In the genomic region with DNA sequence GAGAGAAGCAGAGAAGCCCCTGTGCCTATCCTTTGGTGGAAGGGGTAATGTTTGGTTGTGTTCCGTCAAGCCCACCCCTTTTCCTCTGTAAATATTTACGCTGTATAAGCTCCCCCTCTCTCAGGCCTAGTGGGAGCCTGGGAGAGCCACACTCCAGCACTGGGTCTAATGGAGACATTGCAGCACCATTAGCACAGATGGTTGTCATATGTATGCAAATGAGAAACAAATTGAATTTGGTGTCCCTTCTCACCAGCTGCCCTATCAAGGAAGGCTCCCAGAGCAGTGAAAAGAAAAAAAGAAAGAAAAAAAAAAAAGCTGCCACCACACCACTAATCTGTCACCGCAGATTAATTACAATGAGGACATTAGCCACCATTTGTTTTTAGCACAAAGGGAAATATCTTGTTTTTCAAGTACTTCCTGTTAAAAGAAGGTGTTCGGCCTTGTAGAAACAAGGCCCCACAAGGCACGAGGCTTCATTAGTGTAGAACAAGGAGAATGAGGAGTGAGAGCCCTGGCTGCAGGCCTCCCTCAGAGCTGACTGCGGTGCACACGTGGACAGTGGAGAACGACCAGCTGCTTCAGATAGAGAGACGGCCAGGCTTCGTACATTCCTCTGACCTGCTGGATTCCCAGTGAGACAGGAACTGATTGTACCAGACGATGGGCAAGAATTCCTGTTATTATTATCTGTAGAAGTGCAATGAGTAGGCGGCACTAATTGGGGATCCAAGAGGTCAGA, we compare ENCODE assay signal across 11 mouse cellular contexts.
A peak's percentile ranks its signal among the peaks of the same experiment; 100 is the strongest.
DNase-seq lines count a peak whose midpoint lies in the region; ATAC-seq lines count a peak whose summit lies in the region.
"Had no signal": no experiment of that assay in that cellular context is flagged by ENCODE, and none has a peak within 500 bp of the region (broad histone marks: within the 10 kb centered on the region; RNA-seq: fewer than 3 reads in every experiment).

No protein-coding gene starts in this region.

- H3K4me1 ChIP-seq in midbrain, embryonic 11.5 days (ENCODE audit: control insufficient read depth, insufficient read depth, low read length), result no peaks in the 10 kb centered on the region; the same call in 1 of the 2 replicates
- no peaks in the 10 kb centered on the region for H3K4me1 ChIP-seq in midbrain, embryonic 16.5 days (ENCODE audit: control insufficient read depth, insufficient read depth, low read length)
- peaks cover 10% of the 10 kb centered on the region for H3K4me1 ChIP-seq in forebrain, embryonic 12.5 days
- H3K4me1 ChIP-seq in hindbrain, embryonic 12.5 days, result peaks cover 6% of the 10 kb centered on the region; the same call in 1 of the 2 replicates
- H3K4me1 ChIP-seq: liver, embryonic 15.5 days; megakaryocyte, embryonic 14.5 days had no signal

- peak; percentile 75; the same call in 1 of the 2 replicates for ATAC-seq in midbrain, embryonic 11.5 days (ENCODE audit: low FRiP score)
- ATAC-seq in midbrain, embryonic 16.5 days, result no peak
- ATAC-seq in forebrain, embryonic 12.5 days (ENCODE audit: low FRiP score), result peak; percentile 71
- peak; percentile 93 for ATAC-seq in hindbrain, embryonic 12.5 days (ENCODE audit: low FRiP score)

- H3K9ac ChIP-seq in midbrain, embryonic 11.5 days (ENCODE audit: low read length), result no peak overlapping the region
- H3K9ac ChIP-seq in midbrain, embryonic 16.5 days (ENCODE audit: low read depth, low read length), result no peak overlapping the region
- no peak overlapping the region for H3K9ac ChIP-seq in forebrain, embryonic 12.5 days
- H3K9ac ChIP-seq in hindbrain, embryonic 12.5 days, result no peak overlapping the region
- H3K9ac ChIP-seq: liver, embryonic 15.5 days had no signal

- no peaks in the 10 kb centered on the region for H3K27me3 ChIP-seq in midbrain, embryonic 11.5 days (ENCODE audit: control insufficient read depth, insufficient read depth, low read length)
- no peaks in the 10 kb centered on the region for H3K27me3 ChIP-seq in midbrain, embryonic 16.5 days (ENCODE audit: control insufficient read depth, insufficient read depth, low read depth, low read length)
- 0 out of 2 replicates have a peak, but pooled peaks cover 4% of the 10 kb centered on the region for H3K27me3 ChIP-seq in forebrain, embryonic 12.5 days
- peaks cover 16% of the 10 kb centered on the region; the same call in 1 of the 2 replicates for H3K27me3 ChIP-seq in hindbrain, embryonic 12.5 days
- H3K27me3 ChIP-seq: liver, embryonic 15.5 days; megakaryocyte, embryonic 14.5 days had no signal

- no peak for DNase-seq in midbrain, embryonic 11.5 days (ENCODE audit: low spot score, missing footprints)
- DNase-seq in retina, embryonic 14.5 days (ENCODE audit: low spot score), result peak; percentile 34
- DNase-seq in gastrocnemius, adult 18-20 months (ENCODE audit: low spot score), result no peak
- DNase-seq in kidney, postnatal 14 days, result no peak
- DNase-seq: heart, postnatal 36 days; kidney, postnatal 10 days had no signal

- no peaks in the 10 kb centered on the region for H3K9me3 ChIP-seq in midbrain, embryonic 11.5 days (ENCODE audit: control insufficient read depth, low read length)
- no peaks in the 10 kb centered on the region for H3K9me3 ChIP-seq in midbrain, embryonic 16.5 days (replicated peaks; ENCODE audit: control insufficient read depth, low read length, poor library complexity, severe bottlenecking)
- H3K9me3 ChIP-seq in forebrain, embryonic 12.5 days, result no peaks in the 10 kb centered on the region
- H3K9me3 ChIP-seq in hindbrain, embryonic 12.5 days (replicated peaks), result no peaks in the 10 kb centered on the region
- H3K9me3 ChIP-seq: liver, embryonic 15.5 days had no signal

- H3K27ac ChIP-seq in midbrain, embryonic 11.5 days (ENCODE audit: low read depth, low read length), result peak overlapping the region; percentile 20; the same call in 1 of the 2 replicates
- no peak overlapping the region for H3K27ac ChIP-seq in midbrain, embryonic 16.5 days (ENCODE audit: low read length)
- peak overlapping the region; percentile 70; the same call in 1 of the 2 replicates for H3K27ac ChIP-seq in forebrain, embryonic 12.5 days
- peak overlapping the region; percentile 66 for H3K27ac ChIP-seq in hindbrain, embryonic 12.5 days
- H3K27ac ChIP-seq: liver, embryonic 15.5 days had no signal

- 53% methylated on average over 12 of the region's 12 CpGs for WGBS in midbrain, embryonic 11.5 days
- 29% methylated on average over 12 of the region's 12 CpGs for WGBS in midbrain, embryonic 16.5 days
- 40% methylated on average over 12 of the region's 12 CpGs for WGBS in forebrain, embryonic 12.5 days
- 31% methylated on average over 12 of the region's 12 CpGs for WGBS in hindbrain, embryonic 12.5 days

- no peak overlapping the region for H3K4me2 ChIP-seq in midbrain, embryonic 11.5 days
- no peak overlapping the region for H3K4me2 ChIP-seq in midbrain, embryonic 16.5 days (ENCODE audit: low read length)
- no peak overlapping the region for H3K4me2 ChIP-seq in forebrain, embryonic 12.5 days
- no peak overlapping the region for H3K4me2 ChIP-seq in hindbrain, embryonic 12.5 days (replicated peaks)
- H3K4me2 ChIP-seq: liver, embryonic 15.5 days had no signal

- no peaks in the 10 kb centered on the region for H3K36me3 ChIP-seq in midbrain, embryonic 11.5 days (ENCODE audit: control insufficient read depth, insufficient read depth, low read length)
- H3K36me3 ChIP-seq in midbrain, embryonic 16.5 days (ENCODE audit: control insufficient read depth, insufficient read depth, low read length), result no peaks in the 10 kb centered on the region
- H3K36me3 ChIP-seq in forebrain, embryonic 12.5 days (replicated peaks), result no peaks in the 10 kb centered on the region
- H3K36me3 ChIP-seq in hindbrain, embryonic 12.5 days, result no peaks in the 10 kb centered on the region
- H3K36me3 ChIP-seq: liver, embryonic 15.5 days had no signal

- H3K4me3 ChIP-seq in midbrain, embryonic 11.5 days (ENCODE audit: low read depth, low read length), result no peak overlapping the region
- no peak overlapping the region for H3K4me3 ChIP-seq in midbrain, embryonic 16.5 days (ENCODE audit: low read depth, low read length)
- no peak overlapping the region for H3K4me3 ChIP-seq in forebrain, embryonic 12.5 days (replicated peaks)
- H3K4me3 ChIP-seq in hindbrain, embryonic 12.5 days, result no peak overlapping the region
- H3K4me3 ChIP-seq: liver, embryonic 15.5 days; megakaryocyte, embryonic 14.5 days had no signal
